Mouse (Mus musculus) kidney, postnatal 36 days (tissue): ENCODE measurements around the gene Ppp1r1b.

ENCODE experiments used
- DNase-seq, 2 experiments: peaks; one replicate each; pipeline ENCODE4 v3.0.0; 2021 to 2022; ENCODE audit warnings: mixed read lengths in 2 of 2

The Ppp1r1b gene

GRCm38 (mm10) chr11:98347385-98348082 is 670 bp upstream of the Ppp1r1b start:
- peak; percentile 50 to 64 for DNase-seq

DNA sequence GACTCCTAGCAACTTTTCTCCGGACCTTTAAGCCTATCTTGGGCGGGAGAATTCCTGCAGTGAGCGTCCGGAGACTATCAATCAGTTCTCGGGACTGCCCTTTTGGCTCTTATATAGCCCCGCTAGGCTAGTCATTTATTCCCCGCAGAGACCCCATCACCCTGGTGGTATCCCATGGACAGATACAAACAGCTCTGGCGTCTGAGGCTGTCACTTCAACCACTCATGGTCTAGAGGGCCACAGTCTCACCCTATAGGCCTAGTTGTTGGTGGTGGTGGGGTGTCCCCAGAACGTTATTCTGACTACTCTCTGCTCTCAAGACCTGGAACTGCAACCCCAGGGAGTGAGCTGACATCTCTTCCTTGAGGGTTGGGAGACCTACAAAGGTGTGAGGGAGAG is 1.1 kb downstream of the Ppp1r1b start:
- DNase-seq: no peak

GRCm38 (mm10) chr11:98352272-98352990 is 4.2 kb downstream of the Ppp1r1b start:
- no peak for DNase-seq

- DNase-seq: peak; percentile 59 to 75
Measured at GRCm38 (mm10) chr11:98353651-98354211, 5.5 kb downstream of the Ppp1r1b start.

DNA sequence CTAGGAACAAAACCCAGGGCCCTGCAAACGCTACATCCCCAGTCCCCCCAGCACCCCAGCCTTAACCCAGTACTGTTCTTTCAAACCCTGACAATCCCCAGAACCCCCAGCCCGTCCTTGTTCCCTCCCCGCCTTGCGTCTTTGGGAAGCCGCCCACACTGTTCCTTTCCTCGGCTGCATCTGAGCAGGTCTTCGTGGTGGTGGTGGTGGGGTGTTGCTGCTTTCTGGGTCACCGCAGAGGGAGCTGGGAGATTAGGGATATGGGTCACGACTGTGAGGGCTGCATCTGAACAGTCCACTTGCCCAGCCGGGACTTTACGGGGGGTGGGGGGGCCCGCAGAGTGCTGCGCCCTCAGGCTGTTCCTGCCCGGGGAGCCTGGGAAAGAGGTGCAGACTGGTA is 6.2 kb downstream of the Ppp1r1b start:
- no peak for DNase-seq

DNA sequence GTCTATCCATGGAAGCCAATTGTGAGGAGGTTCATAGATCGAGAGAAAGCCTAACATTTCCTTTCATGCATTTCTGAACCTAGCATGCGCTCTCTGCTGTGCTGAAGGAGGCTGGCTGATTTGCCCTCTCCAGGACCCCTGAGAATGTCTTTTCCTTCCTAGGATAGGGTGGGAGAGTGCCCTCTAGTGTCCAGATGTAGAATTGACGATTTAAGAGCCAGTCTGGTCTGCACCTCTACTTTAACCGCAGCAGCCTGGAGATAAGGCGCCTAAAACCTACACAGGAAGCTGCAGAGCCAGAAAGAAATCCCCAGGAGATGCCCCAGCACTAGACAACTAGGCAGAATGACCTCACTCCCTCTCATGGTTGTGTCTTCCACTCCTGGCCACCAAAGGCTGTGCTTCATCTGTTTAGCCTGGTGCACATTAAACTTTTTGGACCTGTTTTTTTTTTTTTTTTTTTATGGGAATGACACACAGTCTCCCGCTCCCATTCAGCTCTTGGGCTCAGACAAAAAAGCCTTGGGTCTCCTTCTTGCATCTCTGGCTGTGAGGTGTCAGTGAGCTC is 7.6 kb downstream of the Ppp1r1b start:
- DNase-seq: peak; percentile 60 to 68

- DNase-seq: no peak
Measured at GRCm38 (mm10) chr11:98356625-98357394, 8.6 kb downstream of the Ppp1r1b start.

DNA sequence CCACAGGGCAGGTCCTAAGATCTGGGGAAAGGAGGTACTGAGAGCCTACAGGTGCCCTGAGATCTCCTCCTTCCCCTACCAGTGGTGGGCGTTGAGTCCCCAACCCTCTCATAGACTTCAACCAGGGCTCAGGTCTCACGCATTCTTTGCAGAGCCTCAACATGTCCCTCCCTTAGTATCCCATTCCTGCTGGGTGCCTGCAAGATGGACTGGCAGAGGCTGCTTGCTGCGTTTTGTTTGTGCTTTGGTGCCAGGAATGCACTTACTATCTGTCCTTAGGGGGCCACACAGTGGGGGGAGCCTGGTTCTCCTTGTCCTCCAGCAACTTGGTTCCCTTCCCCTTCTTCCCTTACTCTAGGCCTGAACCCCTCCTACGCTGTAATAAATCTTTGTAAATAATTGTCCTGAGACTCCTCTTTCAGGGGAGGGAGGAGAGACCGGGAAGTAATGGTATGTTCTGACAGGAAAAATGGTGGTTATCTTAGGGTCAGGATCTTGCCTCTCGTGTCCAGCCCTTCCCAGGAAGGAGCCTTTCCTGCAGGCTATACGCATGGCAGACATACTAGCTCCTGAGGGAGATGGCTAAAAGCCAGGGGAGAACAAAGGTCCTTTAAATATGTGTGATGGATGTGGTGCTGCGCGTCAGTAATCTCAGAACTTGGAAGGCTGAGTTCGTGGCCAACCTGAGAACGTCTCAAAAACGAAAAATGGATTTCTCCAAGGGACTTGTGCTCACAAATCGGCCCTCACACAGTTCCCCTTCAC is 9.4 kb downstream of the Ppp1r1b start:
- DNase-seq: peak in 1 of 2 experiments; percentile 51

DNA sequence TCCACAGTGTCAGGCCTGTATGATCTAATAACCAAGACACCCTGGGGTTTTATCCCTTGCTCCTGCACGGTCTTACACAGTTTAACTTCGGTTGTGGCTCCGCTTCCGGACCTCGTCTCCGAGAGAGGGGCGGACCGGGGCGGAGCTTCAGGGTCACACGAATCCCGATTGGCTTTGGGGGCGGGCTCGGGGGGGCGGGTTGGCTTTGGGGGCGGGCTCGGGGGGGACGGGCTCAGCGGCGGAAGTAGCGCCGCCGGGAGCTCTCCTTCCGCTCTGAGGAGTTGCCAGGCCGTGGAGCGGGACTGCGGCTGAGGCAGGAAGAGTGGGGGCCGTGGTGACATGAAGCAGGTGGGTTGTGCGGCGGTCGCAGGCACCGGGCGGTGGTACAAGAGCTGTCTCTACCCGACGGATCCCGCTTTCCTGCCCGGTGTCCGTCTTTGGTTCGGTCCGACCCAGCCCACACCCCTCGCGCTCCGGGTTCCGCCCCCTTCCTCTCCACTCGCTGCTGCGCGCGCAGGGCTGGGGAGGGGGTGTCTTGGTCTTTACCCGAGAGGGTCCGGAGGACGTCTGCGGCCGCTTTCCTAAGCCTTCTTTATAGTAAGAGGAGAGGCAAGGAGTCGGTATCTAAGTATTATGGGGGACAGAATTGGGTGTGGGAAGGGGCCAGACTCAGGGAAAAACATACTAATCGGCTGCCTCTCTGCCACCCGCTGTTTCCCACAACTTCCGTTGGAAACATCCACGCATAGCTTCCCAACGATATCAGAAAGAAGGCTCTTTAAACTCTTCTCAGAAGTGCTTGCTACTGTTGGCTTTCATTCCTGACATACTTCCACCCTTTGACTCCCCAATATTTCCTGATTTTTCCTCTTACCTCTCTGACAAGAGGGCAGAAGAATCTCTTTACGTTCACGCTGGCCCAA is 10.2 kb downstream of the Ppp1r1b start, which contains the start of gene Stard3:
Stard3 (plus strand) TSS at position 208 of the 923 bp plus-strand sequence.
- DNase-seq: peak; percentile 95 to 97

- DNase-seq: no peak
Measured at GRCm38 (mm10) chr11:98360866-98361521, 12.8 kb downstream of the Ppp1r1b start.

GRCm38 (mm10) chr11:98363817-98364216 is 15.6 kb downstream of the Ppp1r1b start:
- DNase-seq: no peak

DNA sequence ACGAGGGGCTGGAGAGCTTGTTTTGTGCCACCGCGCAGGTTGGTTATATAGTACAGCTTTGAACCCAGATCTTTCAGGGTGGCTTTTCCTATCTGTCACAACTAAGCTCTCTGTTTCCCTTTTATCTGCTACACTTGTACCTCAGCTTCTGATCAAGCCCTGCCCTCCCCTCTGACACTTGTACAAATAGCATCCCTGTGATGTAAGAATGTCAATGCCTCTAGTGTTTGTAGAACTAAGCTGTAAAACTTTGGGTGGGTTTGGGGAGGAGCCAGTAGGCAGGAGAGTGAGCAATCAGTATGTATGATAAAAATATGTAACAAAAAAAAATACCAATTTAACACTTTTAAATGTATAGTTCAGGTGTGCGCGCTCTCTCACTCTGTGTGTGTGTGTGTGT is 16.2 kb downstream of the Ppp1r1b start:
- DNase-seq: no peak

- no peak for DNase-seq
Measured at GRCm38 (mm10) chr11:98366290-98366689, 18.1 kb downstream of the Ppp1r1b start.

GRCm38 (mm10) chr11:98367171-98367862 is 19.1 kb downstream of the Ppp1r1b start:
- DNase-seq: peak in 1 of 2 experiments; percentile 31

DNA sequence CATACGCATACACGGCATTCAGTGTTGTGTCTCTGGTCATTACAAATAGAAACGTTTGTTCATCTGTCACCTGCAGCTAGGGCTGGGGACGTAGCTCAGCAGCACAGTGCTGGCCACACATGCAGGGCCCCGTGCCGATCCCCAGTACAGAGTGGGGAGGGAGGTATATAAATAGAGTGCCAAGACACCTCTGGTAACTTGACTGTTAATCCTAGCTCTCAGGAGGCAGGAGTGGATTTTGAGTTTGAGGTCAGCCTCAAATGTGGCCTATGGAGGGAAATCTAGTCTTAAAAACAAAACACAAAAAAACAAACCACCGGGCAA is 19.6 kb downstream of the Ppp1r1b start:
- no peak for DNase-seq

DNA sequence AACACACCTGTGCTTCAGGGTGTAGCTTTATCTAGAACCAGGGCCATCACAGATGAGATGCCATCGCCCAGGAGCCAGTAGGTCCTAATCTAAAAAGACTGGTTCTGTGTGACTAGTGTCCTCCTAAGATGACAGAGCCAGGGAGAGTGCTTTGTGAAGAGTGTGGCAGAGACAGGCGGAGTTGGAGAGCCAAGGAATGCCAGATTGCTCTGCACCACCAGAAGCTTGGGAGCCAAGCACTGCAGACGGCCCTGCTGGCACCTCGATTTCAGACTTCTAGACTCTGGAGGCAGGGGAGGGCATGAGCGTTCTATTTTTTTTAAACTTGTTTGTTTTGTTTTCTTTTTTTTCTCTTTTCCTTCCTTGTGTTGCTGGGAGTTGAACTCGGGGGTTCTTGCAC is 21.1 kb downstream of the Ppp1r1b start:
- DNase-seq: no peak

- DNase-seq: no peak
Measured at GRCm38 (mm10) chr11:98370588-98370987, 22.4 kb downstream of the Ppp1r1b start.

DNA sequence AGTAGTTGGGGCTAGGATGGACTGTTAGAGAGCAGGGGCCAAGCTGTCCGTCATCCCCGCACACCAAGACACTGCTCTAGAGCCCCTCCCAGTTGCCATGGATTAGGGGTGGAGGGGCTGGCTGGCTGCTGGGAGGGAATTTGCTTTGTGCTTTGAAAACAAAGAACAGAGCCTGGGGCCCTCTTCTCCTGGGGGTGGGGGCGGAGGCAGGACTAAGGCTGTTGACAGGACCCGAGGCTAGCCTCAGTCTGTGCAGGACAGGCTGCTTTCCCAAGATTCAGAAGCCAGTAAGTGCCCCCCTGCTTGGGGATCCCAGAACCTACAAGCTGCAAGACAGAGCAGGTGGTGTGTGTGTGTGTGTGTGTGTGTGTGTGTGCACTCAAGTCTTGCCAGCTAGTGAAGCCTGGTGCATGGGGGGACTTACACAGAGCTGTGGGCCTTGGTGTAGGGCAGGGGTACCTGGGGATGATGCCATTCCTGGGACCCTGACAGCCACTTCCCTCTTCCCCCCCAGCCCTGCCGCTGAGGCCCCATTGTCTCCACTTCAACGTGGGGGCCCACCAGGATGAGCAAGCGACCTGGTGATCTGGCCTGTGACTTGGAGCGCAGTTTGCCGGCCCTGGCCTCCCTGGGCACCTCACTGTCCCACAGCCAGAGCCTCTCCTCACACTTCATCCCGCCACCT is 23.5 kb downstream of the Ppp1r1b start:
- DNase-seq: no peak

GRCm38 (mm10) chr11:98372406-98372805 is 24.2 kb downstream of the Ppp1r1b start:
- peak; percentile 63 to 84 for DNase-seq
